Mouse (Mus musculus) neural tube, embryonic 13.5 days (tissue): ENCODE measurements around the gene Hlcs. TPM values are rescaled to one million over a fixed set of nuclear protein-coding genes. Genes with fewer than 3 reads are reported as not detected.
"Not testable (repeated sequence)": the region's sequence is repeated elsewhere in the genome, so short reads cannot be mapped to it uniquely, and the experiment has no call there.

Experiments
- ATAC-seq: fragments of 200-750 bp; cut with Nextera tagmentation; 2 replicates; pipeline ENCODE4 v1.8.0; 2017; ENCODE audit warnings: low read depth, mild to moderate bottlenecking, moderate TSS enrichment, moderate library complexity
- H3K27ac ChIP-seq: fragments of 300-500 bp; sonication (generic); replicated peaks from 2 replicates; pipeline ENCODE4 v1.5.1; 2015; ENCODE audit warnings: moderate library complexity, mild to moderate bottlenecking, inconsistent platforms
- H3K27me3 ChIP-seq: fragments of 300-500 bp; sonication (generic); 2 replicates; pipeline ENCODE4 v1.6.1; 2015; ENCODE audit warnings: mild to moderate bottlenecking, inconsistent platforms
- H3K36me3 ChIP-seq: fragments of 300-500 bp; sonication (generic); 2 replicates; pipeline ENCODE4 v1.6.1; 2015; ENCODE audit warnings: mild to moderate bottlenecking, inconsistent platforms
- H3K4me1 ChIP-seq: fragments of 300-500 bp; sonication (generic); replicated peaks from 2 replicates; pipeline ENCODE4 v1.6.1; 2015; ENCODE audit warnings: inconsistent platforms
- H3K4me2 ChIP-seq: fragments of 300-500 bp; sonication (generic); 2 replicates; pipeline ENCODE4 v1.6.1; 2015; ENCODE audit warnings: inconsistent platforms, mild to moderate bottlenecking, moderate library complexity
- H3K4me3 ChIP-seq: fragments of 300-500 bp; sonication (generic); 2 replicates; pipeline ENCODE4 v1.5.1; 2015; ENCODE audit warnings: mild to moderate bottlenecking, inconsistent platforms
- H3K9ac ChIP-seq: fragments of 300-500 bp; sonication (generic); 2 replicates; pipeline ENCODE4 v1.6.1; 2015; ENCODE audit warnings: moderate library complexity, mild to moderate bottlenecking, inconsistent platforms
- H3K9me3 ChIP-seq: fragments of 300-500 bp; sonication (generic); 2 replicates; pipeline ENCODE4 v1.6.1; 2016; ENCODE audit warnings: inconsistent platforms
- WGBS: fragments of 180-500 bp; shearing (Covaris S2); methylation state at CpG from one replicate; pipeline ENCODE4 v1.1.7; 2015; 5-methylcytosine and 5-hydroxymethylcytosine counted together
- polyA plus RNA-seq: library from polyadenylated mRNA; unstranded; fragments of >200 nt; fragmentation: Nextera tagmentation; extraction: Ambion mirVana; gene quantifications from 2 replicates; pipeline ENCODE4 v1.2.1, GENCODE M21; 2015

The Hlcs gene
- polyA plus RNA-seq, 1 experiment from 2014 or later = 7.9 TPM

DNA sequence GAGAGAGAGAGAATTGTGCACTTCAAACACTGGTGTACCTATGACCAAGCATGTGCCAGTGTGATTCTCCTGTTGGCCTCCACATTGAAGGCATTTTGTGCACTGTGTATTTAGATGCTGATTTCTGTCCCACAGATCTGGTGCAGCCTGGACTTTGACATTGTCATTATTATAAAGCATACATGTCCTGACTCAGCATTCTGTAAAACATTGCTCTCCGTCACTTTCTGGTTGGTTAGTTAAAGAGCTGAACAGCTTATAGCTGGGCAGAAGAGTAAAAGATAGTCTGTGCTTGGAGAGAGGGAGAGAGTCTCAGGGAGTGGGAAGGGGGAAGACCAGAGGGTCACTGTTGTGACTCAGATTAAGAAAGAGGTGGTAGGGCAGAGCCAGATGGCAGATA, 32.4 kb upstream of the Hlcs start:
- Histone ChIP-seq H3K27ac (no peak overlapping the region), H3K4me3 (no peak overlapping the region), H3K4me1 (peaks cover 9% of the 10 kb centered on the region), H3K36me3 (no peaks in the 10 kb centered on the region), H3K9me3 (no peaks in the 10 kb centered on the region), H3K4me2 (no peak overlapping the region), H3K9ac (no peak overlapping the region), H3K27me3 (no peaks in the 10 kb centered on the region)
- 85% methylated on average over 1 of the region's 1 CpGs for WGBS
- ATAC-seq = no peak

DNA sequence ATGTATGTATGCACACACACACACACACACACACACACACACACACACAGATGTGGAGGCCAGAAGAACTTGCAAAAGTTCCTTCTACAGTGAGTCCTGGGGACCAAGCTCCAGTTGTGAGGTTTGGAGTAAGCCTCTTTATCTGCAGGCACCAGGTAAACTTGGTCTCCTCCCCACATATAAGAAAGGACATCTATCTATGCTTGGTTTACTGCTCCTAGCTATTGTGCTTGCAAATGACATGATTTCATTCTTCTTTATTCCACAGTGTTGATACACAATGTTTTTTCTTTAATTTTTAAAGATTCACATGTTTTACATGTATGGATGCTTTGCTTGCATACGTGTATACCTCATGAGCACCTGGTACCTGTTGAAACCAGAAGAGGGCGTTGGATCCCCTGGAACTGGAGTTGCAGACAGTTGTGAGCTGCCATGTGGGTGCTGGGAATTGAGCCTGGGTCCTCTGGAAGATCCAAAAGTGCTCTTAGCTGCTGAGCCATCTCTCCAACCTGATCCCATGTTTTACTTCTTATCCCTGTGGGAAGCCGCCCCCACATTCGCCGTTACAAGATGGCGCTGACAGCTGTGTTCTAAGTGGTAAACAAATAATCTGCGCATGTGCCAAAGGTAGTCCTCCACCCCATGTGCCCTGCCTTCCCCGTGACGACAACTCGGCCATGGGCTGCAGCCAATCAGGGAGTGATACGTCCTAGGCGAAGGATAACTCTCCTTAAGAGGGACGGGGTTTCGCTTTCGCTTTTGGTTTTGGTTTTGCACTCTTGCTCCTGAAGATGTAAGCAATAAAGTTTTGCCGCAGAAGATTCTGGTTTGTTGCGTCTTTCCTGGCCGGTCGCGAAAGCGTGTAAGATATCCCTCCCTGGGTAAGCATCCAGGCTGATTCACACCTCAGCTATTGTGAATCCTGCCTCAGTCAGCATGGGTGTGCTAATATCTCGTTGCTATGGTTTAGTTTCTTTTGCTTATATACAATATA, 26.1 kb upstream of the Hlcs start:
- H3K9me3 ChIP-seq, H3K4me1 ChIP-seq, H3K4me2 ChIP-seq, H3K4me3 ChIP-seq, H3K27me3 ChIP-seq, ATAC-seq, H3K27ac ChIP-seq, H3K9ac ChIP-seq, H3K36me3 ChIP-seq: not testable (repeated sequence)
- WGBS = 94% methylated on average over 20 of the region's 22 CpGs

DNA sequence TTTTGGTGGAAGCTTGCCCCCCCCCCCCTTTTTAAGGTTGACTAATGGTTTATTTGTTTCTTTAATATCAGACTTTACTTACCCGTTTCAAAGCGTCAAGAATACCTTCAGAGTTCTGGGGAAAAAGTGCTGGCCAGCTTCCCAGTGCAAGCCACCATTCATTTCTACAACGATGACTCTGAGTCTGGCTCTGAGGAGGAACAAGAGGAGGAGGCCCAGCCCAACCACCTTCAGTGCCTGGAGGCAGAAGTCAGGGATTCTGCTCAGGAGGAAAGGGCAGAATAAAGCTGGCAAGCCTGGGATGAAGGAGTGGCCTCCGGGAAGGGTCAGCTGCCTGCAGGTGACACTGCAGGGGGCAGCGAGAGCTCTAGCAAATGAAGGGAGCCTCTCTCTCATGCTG, 22.3 kb upstream of the Hlcs start:
- no peak overlapping the region for H3K27ac ChIP-seq
- no peak overlapping the region for H3K4me3 ChIP-seq
- peaks cover under 1% of the 10 kb centered on the region; the same call in 1 of the 2 replicates for H3K27me3 ChIP-seq
- H3K9me3 ChIP-seq = no peaks in the 10 kb centered on the region
- WGBS = 39% methylated on average over 5 of the region's 5 CpGs
- no peak for ATAC-seq
- H3K9ac ChIP-seq = no peak overlapping the region
- H3K4me1 ChIP-seq = 0 out of 2 replicates have a peak, but pooled peaks cover under 1% of the 10 kb centered on the region
- H3K4me2 ChIP-seq = no peak overlapping the region
- H3K36me3 ChIP-seq = no peaks in the 10 kb centered on the region

DNA sequence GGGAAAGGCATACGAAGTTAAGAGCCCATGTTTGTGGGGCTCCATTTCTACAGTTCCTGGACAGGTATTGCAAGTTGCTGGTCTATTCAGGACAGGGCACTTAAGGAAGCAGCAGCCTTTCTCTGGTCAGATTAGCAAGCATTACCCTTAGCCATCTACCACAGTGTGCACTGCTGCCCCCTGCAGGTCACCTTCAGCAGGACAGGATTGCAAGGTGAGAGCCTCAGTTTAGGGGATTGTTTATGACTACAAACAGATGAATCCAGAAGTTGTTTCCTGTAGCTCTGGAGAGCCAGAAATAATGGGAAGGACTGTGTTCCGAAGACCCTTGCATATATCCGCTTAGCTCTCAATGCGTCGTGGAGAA, 18.5 kb upstream of the Hlcs start:
- no peak for ATAC-seq
- Histone ChIP-seq H3K36me3 (no peaks in the 10 kb centered on the region), H3K4me1 (peaks cover 29% of the 10 kb centered on the region), H3K9me3 (no peaks in the 10 kb centered on the region), H3K9ac (no peak overlapping the region), H3K27me3 (peaks cover 34% of the 10 kb centered on the region), H3K4me2 (no peak overlapping the region), H3K4me3 (no peak overlapping the region), H3K27ac (no peak overlapping the region)
- WGBS = 51% methylated on average over 5 of the region's 5 CpGs

DNA sequence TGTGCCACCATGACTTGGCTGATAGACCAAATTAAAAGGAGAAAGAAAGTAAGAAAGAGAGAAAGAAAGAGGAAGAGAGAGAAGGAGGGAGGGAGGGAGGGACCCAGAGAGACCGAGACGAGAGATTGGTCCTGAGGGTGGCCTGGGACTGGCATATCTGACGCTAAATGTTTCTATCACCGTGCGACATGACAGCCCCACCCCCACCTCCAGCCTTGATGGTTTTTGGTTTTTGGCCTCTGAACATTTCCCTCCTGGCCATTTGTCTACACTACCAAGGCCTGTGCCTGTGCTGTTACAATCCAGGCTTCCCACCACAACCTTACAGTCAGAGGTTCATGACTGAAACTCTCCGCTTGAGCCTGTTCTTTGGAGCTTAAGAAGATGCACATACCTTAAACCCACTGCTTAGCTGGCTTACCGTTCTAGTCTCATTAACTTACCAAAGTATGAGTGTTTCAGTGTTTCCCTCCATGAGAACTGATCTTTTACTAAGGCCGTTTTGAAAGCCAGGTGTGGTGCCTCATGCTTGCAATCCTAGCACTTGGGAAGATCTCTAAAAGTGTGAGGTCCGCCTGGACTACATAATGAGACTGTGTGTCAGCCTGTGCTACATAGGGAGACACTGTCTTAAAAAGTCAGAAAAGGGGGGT, 18.0 kb upstream of the Hlcs start:
- WGBS = 83% methylated on average over 9 of the region's 9 CpGs
- Histone ChIP-seq H3K4me1 (peaks cover 29% of the 10 kb centered on the region), H3K9me3 (no peaks in the 10 kb centered on the region), H3K9ac (no peak overlapping the region), H3K4me2 (no peak overlapping the region), H3K4me3 (no peak overlapping the region), H3K36me3 (no peaks in the 10 kb centered on the region), H3K27me3 (peaks cover 39% of the 10 kb centered on the region), H3K27ac (no peak overlapping the region)
- ATAC-seq = no peak

DNA sequence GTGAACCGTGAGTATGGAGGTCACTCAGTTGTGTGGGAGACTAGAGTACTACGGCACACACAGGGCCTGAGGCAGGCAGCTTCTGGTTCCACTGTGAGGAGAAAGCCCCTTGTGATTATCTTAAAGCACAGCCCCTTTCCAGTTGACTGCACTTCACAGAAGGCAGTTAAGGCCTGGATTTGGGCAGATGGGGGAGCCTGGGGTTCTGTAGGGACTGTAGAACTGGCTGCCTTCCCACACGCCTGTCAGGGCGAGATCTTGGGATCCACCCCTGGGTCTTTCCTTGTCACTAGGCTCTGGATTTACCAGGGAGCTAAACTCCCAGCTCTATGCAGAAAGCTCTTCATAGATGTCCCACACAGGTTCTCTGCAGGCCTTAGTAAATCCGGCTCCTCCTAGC, 17.1 kb upstream of the Hlcs start:
- Histone ChIP-seq H3K9me3 (no peaks in the 10 kb centered on the region), H3K4me2 (no peak overlapping the region), H3K36me3 (no peaks in the 10 kb centered on the region), H3K4me1 (peaks cover 29% of the 10 kb centered on the region), H3K27me3 (peaks cover 47% of the 10 kb centered on the region), H3K4me3 (no peak overlapping the region), H3K27ac (no peak overlapping the region), H3K9ac (no peak overlapping the region)
- ATAC-seq = no peak
- WGBS = 61% methylated on average over 5 of the region's 5 CpGs

DNA sequence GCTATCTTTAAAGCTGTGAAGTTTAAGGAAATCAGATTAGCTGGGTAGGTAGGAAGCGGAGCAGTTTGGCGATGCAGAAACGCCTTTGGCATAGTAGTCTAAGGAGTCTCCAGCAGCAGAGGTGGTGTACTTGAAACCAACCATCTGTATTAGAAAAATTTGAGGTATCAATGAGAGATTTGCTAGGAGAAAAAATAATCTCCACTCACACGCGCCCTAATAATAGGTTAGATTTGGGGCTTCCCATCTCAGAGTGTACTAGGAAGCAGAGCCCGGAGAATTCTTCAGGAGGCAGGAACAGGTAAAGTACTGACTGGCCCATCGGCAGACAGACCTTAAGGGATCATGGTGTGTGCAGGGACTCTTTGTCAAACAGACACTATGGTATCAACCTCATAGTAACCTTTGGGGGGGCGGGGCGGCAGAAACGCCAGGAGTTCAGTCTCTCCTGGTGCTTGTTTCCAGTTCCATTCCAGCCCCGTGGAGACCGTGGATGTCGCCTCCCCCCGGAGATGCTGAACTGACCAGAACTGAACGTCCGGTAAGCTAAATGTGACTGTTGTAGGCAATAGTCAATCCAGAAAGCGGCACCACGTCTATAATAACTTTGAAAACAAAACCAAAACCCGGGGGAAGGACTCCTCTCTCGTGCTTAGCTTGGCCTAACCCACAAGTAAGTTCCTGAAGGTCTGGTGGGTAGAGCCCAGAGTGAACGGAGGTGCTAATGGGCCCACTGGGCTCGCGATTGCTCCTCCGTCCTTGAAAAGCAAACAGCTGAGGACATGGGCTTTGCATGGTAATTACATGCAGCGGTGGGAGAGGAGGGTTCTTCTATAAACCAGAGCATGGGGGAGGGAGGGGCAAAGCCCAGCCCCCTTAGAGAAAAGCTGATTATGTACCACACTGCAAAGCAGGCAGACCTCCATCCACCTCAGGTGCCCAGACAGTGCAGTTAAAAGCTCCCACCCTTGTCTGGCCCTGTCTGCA, 15.8 kb upstream of the Hlcs start:
- Histone ChIP-seq H3K27ac (no peak overlapping the region), H3K4me2 (peak overlapping the region; percentile 63), H3K9ac (peak overlapping the region; percentile 22; the same call in 1 of the 2 replicates), H3K36me3 (no peaks in the 10 kb centered on the region), H3K27me3 (peaks cover 50% of the 10 kb centered on the region), H3K9me3 (no peaks in the 10 kb centered on the region), H3K4me1 (peaks cover 29% of the 10 kb centered on the region), H3K4me3 (peak overlapping the region; percentile 40)
- ATAC-seq = peak; percentile 51; the same call in 1 of the 2 replicates
- WGBS = 6% methylated on average over 25 of the region's 25 CpGs

DNA sequence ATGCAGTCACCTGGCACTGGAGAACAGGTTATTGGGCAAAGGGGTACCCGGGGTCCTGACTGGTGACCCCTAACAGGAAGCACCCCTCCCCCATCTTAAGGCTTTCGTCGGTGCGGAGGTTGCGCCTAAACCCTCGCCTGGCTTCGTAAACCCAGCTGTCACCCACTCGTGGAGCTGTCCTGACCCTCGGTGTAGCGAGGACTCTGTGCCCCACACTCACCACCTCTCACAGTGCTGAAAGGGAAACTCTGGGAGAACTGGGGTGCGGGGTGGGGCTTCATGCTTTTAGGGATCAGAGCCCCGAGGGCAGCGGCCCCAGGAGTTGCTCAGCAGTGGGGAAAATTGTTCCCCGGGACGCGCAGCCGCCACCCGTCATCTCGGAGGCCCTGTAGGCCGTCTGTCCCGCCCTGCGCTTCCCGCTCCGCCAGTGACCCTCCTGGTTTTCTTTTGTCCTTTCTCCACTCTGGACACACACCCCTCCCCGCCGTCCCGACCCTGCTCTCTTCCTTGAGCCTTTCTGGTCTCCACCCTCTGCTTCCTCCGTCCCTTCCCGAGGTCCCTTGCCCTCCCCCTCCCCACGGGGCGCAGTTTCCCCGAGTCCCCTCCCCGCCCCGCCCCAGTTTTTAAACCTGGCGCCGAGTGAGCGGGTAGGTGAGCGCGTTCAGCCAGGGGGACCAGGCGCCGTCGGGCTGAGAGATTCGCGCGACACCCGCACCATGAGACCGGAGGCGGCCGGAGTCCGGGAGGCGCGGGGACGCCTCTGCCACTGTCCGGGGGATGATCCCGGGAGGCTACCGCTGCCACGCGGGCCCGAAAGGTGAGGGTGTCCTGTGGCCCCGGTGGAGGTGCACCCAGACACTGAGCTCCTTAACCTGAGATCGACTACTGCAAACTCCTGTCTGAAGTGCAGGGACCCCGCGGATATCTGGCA, 14.7 kb upstream of the Hlcs start, which contains the start of gene Ripply3:
Ripply3 (plus strand) TSS at position 640 of the 931 bp plus-strand sequence.
- Histone ChIP-seq H3K9me3 (no peaks in the 10 kb centered on the region), H3K4me1 (peaks cover 29% of the 10 kb centered on the region), H3K4me3 (peak within 1 kb of the TSS; percentile 40), H3K9ac (peak within 1 kb of the TSS; percentile 57), H3K27me3 (peaks cover 50% of the 10 kb centered on the region), H3K4me2 (peak within 1 kb of the TSS; percentile 63), H3K27ac (no peak within 1 kb of the TSS), H3K36me3 (no peaks in the 10 kb centered on the region)
- WGBS = 1% methylated on average over 62 of the region's 63 CpGs
- peak; percentile 37; the same call in 1 of the 2 replicates for ATAC-seq

DNA sequence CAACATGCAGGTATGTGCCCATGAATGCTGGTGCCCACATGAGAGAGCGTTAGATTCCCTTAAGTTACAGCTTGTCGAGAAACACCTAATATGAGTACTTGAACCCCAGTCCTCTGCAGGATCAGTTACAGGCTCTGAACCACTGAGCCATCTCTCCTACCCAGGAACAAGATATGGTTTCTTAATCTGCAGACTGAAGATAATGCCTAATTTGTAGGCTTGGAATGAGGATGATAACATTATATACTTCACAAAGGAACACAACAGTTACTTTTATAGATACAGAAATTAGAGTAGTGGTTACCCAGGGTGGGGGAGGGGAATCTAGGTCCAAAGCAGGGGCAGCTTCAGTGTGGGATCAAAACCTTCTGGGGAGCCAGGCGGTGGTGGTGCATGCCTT, 12.6 kb upstream of the Hlcs start:
- Histone ChIP-seq H3K27me3 (peaks cover 50% of the 10 kb centered on the region), H3K4me3 (no peak overlapping the region), H3K9ac (no peak overlapping the region), H3K27ac (no peak overlapping the region), H3K4me1 (peaks cover 29% of the 10 kb centered on the region), H3K4me2 (no peak overlapping the region), H3K36me3 (no peaks in the 10 kb centered on the region), H3K9me3 (no peaks in the 10 kb centered on the region)
- 88% methylated on average over 3 of the region's 3 CpGs for WGBS
- no peak for ATAC-seq

DNA sequence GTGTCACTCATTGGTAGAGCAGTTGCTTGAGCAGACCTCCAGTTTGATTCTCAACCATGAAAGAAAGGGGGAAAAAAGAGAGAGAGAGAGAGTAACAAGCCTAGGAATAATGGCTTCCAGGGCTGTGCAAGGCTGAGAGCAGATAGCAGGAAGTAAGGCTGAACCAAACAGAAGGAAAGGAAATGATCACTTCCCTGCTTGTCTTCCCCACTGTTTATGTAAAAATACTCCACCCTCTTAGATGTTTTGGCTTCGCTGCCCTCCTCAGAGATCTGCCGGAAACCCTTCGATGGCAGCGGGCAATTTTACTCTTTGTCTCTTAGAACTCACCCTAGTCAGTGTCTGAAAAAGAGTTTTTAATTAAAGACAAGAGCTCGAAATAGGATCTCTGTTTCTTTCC, 10.3 kb upstream of the Hlcs start:
- H3K4me3 ChIP-seq = no peak overlapping the region
- 70% methylated on average over 5 of the region's 5 CpGs for WGBS
- H3K9ac ChIP-seq = no peak overlapping the region
- no peaks in the 10 kb centered on the region for H3K9me3 ChIP-seq
- H3K27ac ChIP-seq = no peak overlapping the region
- peaks cover 11% of the 10 kb centered on the region for H3K4me1 ChIP-seq
- no peak for ATAC-seq
- peaks cover 34% of the 10 kb centered on the region for H3K27me3 ChIP-seq
- H3K36me3 ChIP-seq = no peaks in the 10 kb centered on the region
- no peak overlapping the region for H3K4me2 ChIP-seq

DNA sequence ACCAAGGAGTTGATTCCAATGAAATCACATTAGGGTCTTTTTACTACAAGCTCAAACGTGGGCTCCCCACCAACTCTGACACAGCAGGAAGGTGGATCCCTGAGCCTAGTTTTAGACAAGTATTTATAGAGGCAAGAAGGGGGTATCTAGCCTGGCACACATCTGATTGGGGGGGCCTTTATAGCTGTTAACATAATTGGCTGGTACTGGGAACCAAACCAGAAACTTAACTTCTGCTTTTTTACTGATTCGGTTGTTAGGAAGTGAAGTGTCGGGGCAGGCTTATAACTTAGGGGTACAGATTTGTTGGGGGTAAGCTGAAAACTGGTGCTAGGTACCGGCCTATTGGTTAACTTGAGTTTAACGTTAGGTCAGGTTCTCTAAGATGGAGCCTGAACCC, 6.9 kb upstream of the Hlcs start:
- Histone ChIP-seq H3K27me3 (peaks cover 3% of the 10 kb centered on the region; the same call in 1 of the 2 replicates), H3K36me3 (no peaks in the 10 kb centered on the region), H3K4me2 (no peak overlapping the region), H3K27ac (no peak overlapping the region), H3K4me3 (no peak overlapping the region), H3K9ac (no peak overlapping the region), H3K9me3 (no peaks in the 10 kb centered on the region), H3K4me1 (no peaks in the 10 kb centered on the region)
- no peak for ATAC-seq
- WGBS = 83% methylated on average over 5 of the region's 5 CpGs
